Mouse (Mus musculus) heart, adult 2 months (tissue): ENCODE data around the gene Pcgf1.

Experiments used
- CTCF ChIP-seq: fragments of 200-600 bp; IDR thresholded peaks from 2 replicates; pipeline ENCODE4 v1.8.1; 2022; ENCODE audit warnings: antibody characterized with exemption, mild to moderate bottlenecking, moderate library complexity
- EP300 ChIP-seq: fragments of 200-500 bp; IDR thresholded peaks from 2 replicates; pipeline ENCODE4 v1.6.1; 2011; ENCODE audit warnings: low read depth, low read length, control low read depth; ENCODE audit not compliant: insufficient read depth

DNA sequence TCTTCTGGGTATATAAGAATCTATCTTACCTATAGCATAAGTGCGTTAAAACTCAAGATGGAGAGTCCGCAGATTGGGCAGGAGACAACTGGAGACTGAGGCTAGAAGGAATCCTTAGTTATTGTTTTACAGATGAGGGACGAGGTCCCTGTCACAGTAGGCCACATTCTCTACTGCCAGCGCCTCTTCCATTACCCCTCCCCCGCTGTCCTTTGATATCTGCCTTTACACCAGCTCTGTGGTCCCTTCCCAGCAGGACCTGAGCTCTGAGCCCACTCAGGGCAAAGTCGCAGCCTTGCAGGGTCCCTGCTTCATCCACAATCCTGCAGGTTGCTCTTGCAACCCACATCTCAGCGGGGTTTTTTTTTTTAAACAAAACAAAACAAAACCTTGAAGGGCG is 9.4 kb upstream of the Pcgf1 start:
- TF ChIP-seq EP300: no peak
- no peak for TF ChIP-seq CTCF
